Mouse (Mus musculus): ENCODE data around the gene Maneal.

GRCm38 (mm10) chr4:124905971-124906822 is 44.2 kb upstream of the Maneal start:
- TF ChIP-seq CTCF (IDR thresholded peaks at IDR 0.05; ENCODE audit: borderline replicate concordance, control insufficient read depth, extremely low read depth, insufficient read depth, low read length, poor library complexity) (no peak), POLR2A (IDR thresholded peaks at IDR 0.05; ENCODE audit: control insufficient read depth, extremely low read depth, insufficient read depth, low read length, poor library complexity) (no peak)
